Mouse (Mus musculus) B cell, adult 2 months (primary cell): Measurements from ENCODE around the gene Slc4a4.

Experiments used
- DNase-seq, 2 experiments: peaks; one replicate each; pipeline ENCODE4 v3.0.0; 2022

Gene Slc4a4

GRCm38 (mm10) chr5:89014782-89015181, 128.2 kb downstream of the Slc4a4 start:
- no peak for DNase-seq

- DNase-seq, result no peak
Observed at GRCm38 (mm10) chr5:89015878-89016277, 129.3 kb downstream of the Slc4a4 start.

GRCm38 (mm10) chr5:89018537-89018936, 131.9 kb downstream of the Slc4a4 start:
- DNase-seq, result no peak

GRCm38 (mm10) chr5:89024413-89024812, 137.8 kb downstream of the Slc4a4 start:
- DNase-seq, result no peak

- DNase-seq, result no peak
Observed at GRCm38 (mm10) chr5:89027518-89028085, 141.0 kb downstream of the Slc4a4 start.

- DNase-seq, result no peak
Observed at GRCm38 (mm10) chr5:89032647-89033046, 146.0 kb downstream of the Slc4a4 start.

- DNase-seq, result no peak
Observed at GRCm38 (mm10) chr5:89033256-89033655, 146.6 kb downstream of the Slc4a4 start.

- no peak for DNase-seq
Observed at GRCm38 (mm10) chr5:89036147-89036546, 149.5 kb downstream of the Slc4a4 start.

GRCm38 (mm10) chr5:89040814-89041213, 154.2 kb downstream of the Slc4a4 start:
- DNase-seq, result no peak

- no peak for DNase-seq
Observed at GRCm38 (mm10) chr5:89043846-89044245, 157.2 kb downstream of the Slc4a4 start.

- DNase-seq, result no peak
Observed at GRCm38 (mm10) chr5:89044801-89045200, 158.2 kb downstream of the Slc4a4 start.

GRCm38 (mm10) chr5:89051577-89051976, 165.0 kb downstream of the Slc4a4 start:
- no peak for DNase-seq

GRCm38 (mm10) chr5:89052230-89052629, 165.6 kb downstream of the Slc4a4 start:
- DNase-seq, result no peak

- DNase-seq, result no peak
Observed at GRCm38 (mm10) chr5:89055656-89056055, 169.0 kb downstream of the Slc4a4 start.

- DNase-seq, result no peak
Observed at GRCm38 (mm10) chr5:89056370-89056769, 169.8 kb downstream of the Slc4a4 start.

GRCm38 (mm10) chr5:89061097-89061496, 174.5 kb downstream of the Slc4a4 start:
- no peak for DNase-seq

GRCm38 (mm10) chr5:89062286-89062685, 175.7 kb downstream of the Slc4a4 start:
- DNase-seq, result no peak

GRCm38 (mm10) chr5:89067111-89067510, 180.5 kb downstream of the Slc4a4 start:
- DNase-seq, result no peak

GRCm38 (mm10) chr5:89068072-89068471, 181.5 kb downstream of the Slc4a4 start:
- no peak for DNase-seq

- no peak for DNase-seq
Observed at GRCm38 (mm10) chr5:89070051-89070450, 183.4 kb downstream of the Slc4a4 start.

- no peak for DNase-seq
Observed at GRCm38 (mm10) chr5:89071957-89072356, 185.3 kb downstream of the Slc4a4 start.

- DNase-seq, result no peak
Observed at GRCm38 (mm10) chr5:89077711-89078110, 191.1 kb downstream of the Slc4a4 start.

- no peak for DNase-seq
Observed at GRCm38 (mm10) chr5:89083476-89083875, 196.9 kb downstream of the Slc4a4 start.

GRCm38 (mm10) chr5:89087916-89088315, 201.3 kb downstream of the Slc4a4 start:
- DNase-seq, result no peak

GRCm38 (mm10) chr5:89088462-89088861, 201.8 kb downstream of the Slc4a4 start:
- DNase-seq, result no peak
